Mouse (Mus musculus): Measurements from ENCODE around the gene Tmem59l.

- TF ChIP-seq CTCF (IDR thresholded peaks at IDR 0.05; ENCODE audit: low read depth, low read length) = no peak
- no peak for TF ChIP-seq POLR2A (IDR thresholded peaks at IDR 0.05; ENCODE audit: insufficient read depth, low read length)
Measured at GRCm38 (mm10) chr8:70511770-70512169, 24.6 kb upstream of the Tmem59l start.
